Mouse (Mus musculus): ENCODE data around the gene Foxf1. TPM values are rescaled to one million over a fixed set of nuclear protein-coding genes. Genes with fewer than 3 reads are reported as not detected.

The Foxf1 gene
- not detected for polyA plus RNA-seq (2012; fragmentation: generic; extraction: Trizol)

GRCm38 (mm10) chr8:121084210-121084951, at the start of gene Foxf1:
Gene Foxf1 (plus strand): TSS chr8:121084386.
- Histone ChIP-seq H3K4me2 (ENCODE audit: low read depth) (peak within 1 kb of the TSS; percentile 65), H3K79me2 (ENCODE audit: control insufficient read depth, insufficient read depth) (no peaks in the 10 kb centered on the region), H3K4me3 (no peak within 1 kb of the TSS), H3K27me3 (ENCODE audit: control insufficient read depth, insufficient read depth, insufficient read length) (peaks cover 91% of the 10 kb centered on the region), H3K36me3 (ENCODE audit: control insufficient read depth, insufficient read depth) (no peaks in the 10 kb centered on the region), H3ac (ENCODE audit: control insufficient read depth, insufficient read length) (no peak within 1 kb of the TSS)
- TF ChIP-seq CEBPB (IDR thresholded peaks at IDR 0.05; ENCODE audit: insufficient read depth, poor library complexity, severe bottlenecking) (no peak), TCF3 (IDR thresholded peaks at IDR 0.05; ENCODE audit: insufficient read length, low read depth) (no peak), USF1 (IDR thresholded peaks at IDR 0.05; ENCODE audit: low read depth) (no peak), SRF (IDR thresholded peaks at IDR 0.05; ENCODE audit: control insufficient read depth, insufficient read length, low read depth) (no peak), MYOD1 (IDR thresholded peaks at IDR 0.05; ENCODE audit: control insufficient read depth in 1 of 3, insufficient read length in 2 of 3, low read depth in 2 of 3) (no peak), POLR2AphosphoS2 (IDR thresholded peaks at IDR 0.05; ENCODE audit: insufficient read length, low read depth) (no peak), E2F4 (IDR thresholded peaks at IDR 0.05; ENCODE audit: insufficient read depth) (no peak), MAX (IDR thresholded peaks at IDR 0.05; ENCODE audit: low read depth) (no peak), REST (IDR thresholded peaks at IDR 0.05; ENCODE audit: insufficient read depth, insufficient read length) (no peak), TCF12 (IDR thresholded peaks at IDR 0.05; ENCODE audit: insufficient read depth, poor library complexity, severe bottlenecking) (no peak), POLR2A (IDR thresholded peaks at IDR 0.05; ENCODE audit: insufficient read length, low read depth) (no peak), MYOG (IDR thresholded peaks at IDR 0.05; ENCODE audit: control insufficient read depth in 1 of 3, insufficient read depth in 1 of 3, insufficient read length in 2 of 3, low read depth in 2 of 3) (no peak)

GRCm38 (mm10) chr8:121035611-121036010, 48.6 kb upstream of the Foxf1 start:
- H3ac ChIP-seq (ENCODE audit: control insufficient read depth, insufficient read length), result no peak overlapping the region
- TF ChIP-seq TCF3 (IDR thresholded peaks at IDR 0.05; ENCODE audit: insufficient read length, low read depth) (no peak), MYOG (IDR thresholded peaks at IDR 0.05; ENCODE audit: control insufficient read depth in 1 of 3, insufficient read depth in 1 of 3, insufficient read length in 2 of 3, low read depth in 2 of 3) (no peak), REST (IDR thresholded peaks at IDR 0.05; ENCODE audit: insufficient read depth, insufficient read length) (no peak), MAX (IDR thresholded peaks at IDR 0.05; ENCODE audit: low read depth) (no peak), USF1 (IDR thresholded peaks at IDR 0.05; ENCODE audit: low read depth) (no peak), POLR2AphosphoS2 (IDR thresholded peaks at IDR 0.05; ENCODE audit: insufficient read length, low read depth) (no peak), E2F4 (IDR thresholded peaks at IDR 0.05; ENCODE audit: insufficient read depth) (no peak), POLR2A (IDR thresholded peaks at IDR 0.05; ENCODE audit: insufficient read length, low read depth) (no peak), MYOD1 (IDR thresholded peaks at IDR 0.05; ENCODE audit: control insufficient read depth in 1 of 3, insufficient read length in 2 of 3, low read depth in 2 of 3) (no peak), CEBPB (IDR thresholded peaks at IDR 0.05; ENCODE audit: insufficient read depth, poor library complexity, severe bottlenecking) (no peak), TCF12 (IDR thresholded peaks at IDR 0.05; ENCODE audit: insufficient read depth, poor library complexity, severe bottlenecking) (no peak), SRF (IDR thresholded peaks at IDR 0.05; ENCODE audit: control insufficient read depth, insufficient read length, low read depth) (no peak)
- no peak overlapping the region for H3K4me3 ChIP-seq
- H3K27me3 ChIP-seq (ENCODE audit: control insufficient read depth, insufficient read depth, insufficient read length), result peaks cover 80% of the 10 kb centered on the region
- H3K79me2 ChIP-seq (ENCODE audit: control insufficient read depth, insufficient read depth), result no peaks in the 10 kb centered on the region
- no peaks in the 10 kb centered on the region for H3K36me3 ChIP-seq (ENCODE audit: control insufficient read depth, insufficient read depth)
- no peak overlapping the region for H3K4me2 ChIP-seq (ENCODE audit: low read depth)

- H3K4me3 ChIP-seq, result no peak overlapping the region
- H3K79me2 ChIP-seq (ENCODE audit: control insufficient read depth, insufficient read depth), result no peaks in the 10 kb centered on the region
- TF ChIP-seq MAX (IDR thresholded peaks at IDR 0.05; ENCODE audit: low read depth) (no peak), POLR2AphosphoS2 (IDR thresholded peaks at IDR 0.05; ENCODE audit: insufficient read length, low read depth) (no peak), REST (IDR thresholded peaks at IDR 0.05; ENCODE audit: insufficient read depth, insufficient read length) (no peak), CEBPB (IDR thresholded peaks at IDR 0.05; ENCODE audit: insufficient read depth, poor library complexity, severe bottlenecking) (no peak), SRF (IDR thresholded peaks at IDR 0.05; ENCODE audit: control insufficient read depth, insufficient read length, low read depth) (no peak), TCF12 (IDR thresholded peaks at IDR 0.05; ENCODE audit: insufficient read depth, poor library complexity, severe bottlenecking) (no peak), E2F4 (IDR thresholded peaks at IDR 0.05; ENCODE audit: insufficient read depth) (no peak), MYOD1 (IDR thresholded peaks at IDR 0.05; ENCODE audit: control insufficient read depth in 1 of 3, insufficient read length in 2 of 3, low read depth in 2 of 3) (no peak), TCF3 (IDR thresholded peaks at IDR 0.05; ENCODE audit: insufficient read length, low read depth) (no peak), POLR2A (IDR thresholded peaks at IDR 0.05; ENCODE audit: insufficient read length, low read depth) (no peak), MYOG (IDR thresholded peaks at IDR 0.05; ENCODE audit: control insufficient read depth in 1 of 3, insufficient read depth in 1 of 3, insufficient read length in 2 of 3, low read depth in 2 of 3) (no peak), USF1 (IDR thresholded peaks at IDR 0.05; ENCODE audit: low read depth) (no peak)
- no peaks in the 10 kb centered on the region for H3K36me3 ChIP-seq (ENCODE audit: control insufficient read depth, insufficient read depth)
- peaks cover 24% of the 10 kb centered on the region for H3K27me3 ChIP-seq (ENCODE audit: control insufficient read depth, insufficient read depth, insufficient read length)
- no peak overlapping the region for H3ac ChIP-seq (ENCODE audit: control insufficient read depth, insufficient read length)
- H3K4me2 ChIP-seq (ENCODE audit: low read depth), result no peak overlapping the region
These were observed 40.3 kb upstream of the Foxf1 start for GRCm38 (mm10) chr8:121043719-121044440.

- TF ChIP-seq POLR2AphosphoS2 (IDR thresholded peaks at IDR 0.05; ENCODE audit: insufficient read length, low read depth), result no peak
- TF ChIP-seq MYOD1 (IDR thresholded peaks at IDR 0.05; ENCODE audit: control insufficient read depth in 1 of 3, insufficient read length in 2 of 3, low read depth in 2 of 3), result no peak
- TF ChIP-seq MYOG (IDR thresholded peaks at IDR 0.05; ENCODE audit: control insufficient read depth in 1 of 3, insufficient read depth in 1 of 3, insufficient read length in 2 of 3, low read depth in 2 of 3), result no peak
- no peak for TF ChIP-seq POLR2A (IDR thresholded peaks at IDR 0.05; ENCODE audit: insufficient read length, low read depth)
- no peak for TF ChIP-seq CEBPB (IDR thresholded peaks at IDR 0.05; ENCODE audit: insufficient read depth, poor library complexity, severe bottlenecking)
- TF ChIP-seq TCF3 (IDR thresholded peaks at IDR 0.05; ENCODE audit: insufficient read length, low read depth), result no peak
- no peak for TF ChIP-seq E2F4 (IDR thresholded peaks at IDR 0.05; ENCODE audit: insufficient read depth)
- no peak for TF ChIP-seq USF1 (IDR thresholded peaks at IDR 0.05; ENCODE audit: low read depth)
- TF ChIP-seq TCF12 (IDR thresholded peaks at IDR 0.05; ENCODE audit: insufficient read depth, poor library complexity, severe bottlenecking), result no peak
- no peak for TF ChIP-seq REST (IDR thresholded peaks at IDR 0.05; ENCODE audit: insufficient read depth, insufficient read length)
- no peak for TF ChIP-seq SRF (IDR thresholded peaks at IDR 0.05; ENCODE audit: control insufficient read depth, insufficient read length, low read depth)
- no peak for TF ChIP-seq MAX (IDR thresholded peaks at IDR 0.05; ENCODE audit: low read depth)
- Histone ChIP-seq H3K27me3 (ENCODE audit: control insufficient read depth, insufficient read depth, insufficient read length) (peaks cover 34% of the 10 kb centered on the region), H3ac (ENCODE audit: control insufficient read depth, insufficient read length) (no peak overlapping the region), H3K79me2 (ENCODE audit: control insufficient read depth, insufficient read depth) (no peaks in the 10 kb centered on the region), H3K4me3 (no peak overlapping the region), H3K4me2 (ENCODE audit: low read depth) (no peak overlapping the region), H3K36me3 (ENCODE audit: control insufficient read depth, insufficient read depth) (no peaks in the 10 kb centered on the region)
These were observed 36.7 kb upstream of the Foxf1 start for GRCm38 (mm10) chr8:121047441-121047840.
